Mouse (Mus musculus): ENCODE results near the gene Lrrc34. TPM values are rescaled to one million over a fixed set of nuclear protein-coding genes. Genes with fewer than 3 reads are reported as not detected.

Gene Lrrc34
- total RNA-seq (2014; rRNA removed): 1.5 and 2.0 TPM in 2 replicates
- polyA plus RNA-seq (2015; fragmentation: Nextera tagmentation; extraction: Ambion mirVana): 0.67 and 1.1 TPM in 2 replicates

- Histone ChIP-seq H3K4me3 (ENCODE audit: low read depth, low read length) (peak within 1 kb of the TSS; percentile 31), H3K4me2 (ENCODE audit: low read depth, low read length, poor library complexity, severe bottlenecking) (peak within 1 kb of the TSS; percentile 54), H3K4me1 (ENCODE audit: insufficient read depth, low read length) (0 out of 2 replicates have a peak, but pooled peaks cover 5% of the 10 kb centered on the region), H3K27ac (ENCODE audit: low read depth, low read length) (no peak within 1 kb of the TSS), H3K27me3 (ENCODE audit: insufficient read depth, low read length) (no peaks in the 10 kb centered on the region), H3K36me3 (ENCODE audit: insufficient read depth, low read length) (no peaks in the 10 kb centered on the region), H3K9ac (replicated peaks; ENCODE audit: low read length, poor library complexity, severe bottlenecking) (peak within 1 kb of the TSS; percentile 24; the same call in 1 of the 2 replicates), H3K9me3 (ENCODE audit: low read length) (no peaks in the 10 kb centered on the region)
- peak; percentile 53 for DNase-seq (ENCODE audit: low spot score)
- ATAC-seq (ENCODE audit: low FRiP score): peak; percentile 73
- 1% methylated on average over 25 of the region's 25 CpGs for WGBS
- no peak for TF ChIP-seq CTCF (IDR thresholded peaks at IDR 0.05)
Observed at GRCm38 (mm10) chr3:30647440-30648090, at the start of gene Lrrc34. Lrrc34 (minus strand) TSS chr3:30647869.

GRCm38 (mm10) chr3:30696346-30696745 lies 48.7 kb upstream of the Lrrc34 start:
- H3K27ac ChIP-seq (ENCODE audit: low read depth, low read length): no peak overlapping the region
- H3K36me3 ChIP-seq (ENCODE audit: insufficient read depth, low read length): no peaks in the 10 kb centered on the region
- no peak overlapping the region for H3K9ac ChIP-seq (replicated peaks; ENCODE audit: low read length, poor library complexity, severe bottlenecking)
- H3K4me1 ChIP-seq (ENCODE audit: insufficient read depth, low read length): no peaks in the 10 kb centered on the region
- H3K9me3 ChIP-seq (ENCODE audit: low read length): no peaks in the 10 kb centered on the region
- H3K4me3 ChIP-seq (ENCODE audit: low read depth, low read length): no peak overlapping the region
- H3K27me3 ChIP-seq (ENCODE audit: insufficient read depth, low read length): no peaks in the 10 kb centered on the region
- 23% methylated on average over 2 of the region's 2 CpGs for WGBS
- peak; percentile 87 for TF ChIP-seq CTCF (IDR thresholded peaks at IDR 0.05)
- DNase-seq (ENCODE audit: low spot score) (peak; percentile 56), ATAC-seq (ENCODE audit: low FRiP score) (0 out of 2 replicates have a peak, but pooled peaks have one; percentile 13)
- no peak overlapping the region for H3K4me2 ChIP-seq (ENCODE audit: low read depth, low read length, poor library complexity, severe bottlenecking)

GRCm38 (mm10) chr3:30695661-30696060 lies 48.0 kb upstream of the Lrrc34 start:
- no peaks in the 10 kb centered on the region for H3K27me3 ChIP-seq (ENCODE audit: insufficient read depth, low read length)
- H3K27ac ChIP-seq (ENCODE audit: low read depth, low read length): no peak overlapping the region
- H3K9me3 ChIP-seq (ENCODE audit: low read length): no peaks in the 10 kb centered on the region
- H3K4me1 ChIP-seq (ENCODE audit: insufficient read depth, low read length): no peaks in the 10 kb centered on the region
- ATAC-seq (ENCODE audit: low FRiP score): no peak
- no peak overlapping the region for H3K4me2 ChIP-seq (ENCODE audit: low read depth, low read length, poor library complexity, severe bottlenecking)
- H3K36me3 ChIP-seq (ENCODE audit: insufficient read depth, low read length): no peaks in the 10 kb centered on the region
- TF ChIP-seq CTCF (IDR thresholded peaks at IDR 0.05): no peak
- no peak overlapping the region for H3K9ac ChIP-seq (replicated peaks; ENCODE audit: low read length, poor library complexity, severe bottlenecking)
- no peak for DNase-seq (ENCODE audit: low spot score)
- 97% methylated on average over 2 of the region's 2 CpGs for WGBS
- H3K4me3 ChIP-seq (ENCODE audit: low read depth, low read length): no peak overlapping the region

- Histone ChIP-seq H3K9me3 (ENCODE audit: low read length) (no peaks in the 10 kb centered on the region), H3K9ac (replicated peaks; ENCODE audit: low read length, poor library complexity, severe bottlenecking) (no peak overlapping the region), H3K4me3 (ENCODE audit: low read depth, low read length) (no peak overlapping the region), H3K36me3 (ENCODE audit: insufficient read depth, low read length) (no peaks in the 10 kb centered on the region), H3K27ac (ENCODE audit: low read depth, low read length) (no peak overlapping the region), H3K4me2 (ENCODE audit: low read depth, low read length, poor library complexity, severe bottlenecking) (no peak overlapping the region), H3K27me3 (ENCODE audit: insufficient read depth, low read length) (no peaks in the 10 kb centered on the region), H3K4me1 (ENCODE audit: insufficient read depth, low read length) (no peaks in the 10 kb centered on the region)
- WGBS: 76% methylated on average over 7 of the region's 7 CpGs
- ATAC-seq (ENCODE audit: low FRiP score) (no peak), DNase-seq (ENCODE audit: low spot score) (no peak)
- no peak for TF ChIP-seq CTCF (IDR thresholded peaks at IDR 0.05)
Observed at GRCm38 (mm10) chr3:30690976-30691375, 43.3 kb upstream of the Lrrc34 start.

GRCm38 (mm10) chr3:30687216-30687615 lies 39.5 kb upstream of the Lrrc34 start:
- H3K27me3 ChIP-seq (ENCODE audit: insufficient read depth, low read length): no peaks in the 10 kb centered on the region
- no peak for TF ChIP-seq CTCF (IDR thresholded peaks at IDR 0.05)
- no peaks in the 10 kb centered on the region for H3K36me3 ChIP-seq (ENCODE audit: insufficient read depth, low read length)
- H3K9me3 ChIP-seq (ENCODE audit: low read length): no peaks in the 10 kb centered on the region
- ATAC-seq (ENCODE audit: low FRiP score): no peak
- H3K27ac ChIP-seq (ENCODE audit: low read depth, low read length): no peak overlapping the region
- DNase-seq (ENCODE audit: low spot score): no peak
- no peak overlapping the region for H3K4me3 ChIP-seq (ENCODE audit: low read depth, low read length)
- WGBS: 79% methylated on average over 3 of the region's 3 CpGs
- no peak overlapping the region for H3K4me2 ChIP-seq (ENCODE audit: low read depth, low read length, poor library complexity, severe bottlenecking)
- no peaks in the 10 kb centered on the region for H3K4me1 ChIP-seq (ENCODE audit: insufficient read depth, low read length)
- no peak overlapping the region for H3K9ac ChIP-seq (replicated peaks; ENCODE audit: low read length, poor library complexity, severe bottlenecking)

GRCm38 (mm10) chr3:30683190-30683589 lies 35.5 kb upstream of the Lrrc34 start:
- no peaks in the 10 kb centered on the region for H3K27me3 ChIP-seq (ENCODE audit: insufficient read depth, low read length)
- H3K36me3 ChIP-seq (ENCODE audit: insufficient read depth, low read length): no peaks in the 10 kb centered on the region
- 87% methylated on average over 6 of the region's 6 CpGs for WGBS
- no peak overlapping the region for H3K4me3 ChIP-seq (ENCODE audit: low read depth, low read length)
- no peak overlapping the region for H3K27ac ChIP-seq (ENCODE audit: low read depth, low read length)
- DNase-seq (ENCODE audit: low spot score): no peak
- no peak overlapping the region for H3K4me2 ChIP-seq (ENCODE audit: low read depth, low read length, poor library complexity, severe bottlenecking)
- no peaks in the 10 kb centered on the region for H3K9me3 ChIP-seq (ENCODE audit: low read length)
- no peaks in the 10 kb centered on the region for H3K4me1 ChIP-seq (ENCODE audit: insufficient read depth, low read length)
- H3K9ac ChIP-seq (replicated peaks; ENCODE audit: low read length, poor library complexity, severe bottlenecking): no peak overlapping the region
- no peak for ATAC-seq (ENCODE audit: low FRiP score)
- TF ChIP-seq CTCF (IDR thresholded peaks at IDR 0.05): no peak

Measured in midbrain, postnatal 0 days (tissue).